Comparison of ENCODE assay signal across 18 mouse cellular contexts in the genomic region with DNA sequence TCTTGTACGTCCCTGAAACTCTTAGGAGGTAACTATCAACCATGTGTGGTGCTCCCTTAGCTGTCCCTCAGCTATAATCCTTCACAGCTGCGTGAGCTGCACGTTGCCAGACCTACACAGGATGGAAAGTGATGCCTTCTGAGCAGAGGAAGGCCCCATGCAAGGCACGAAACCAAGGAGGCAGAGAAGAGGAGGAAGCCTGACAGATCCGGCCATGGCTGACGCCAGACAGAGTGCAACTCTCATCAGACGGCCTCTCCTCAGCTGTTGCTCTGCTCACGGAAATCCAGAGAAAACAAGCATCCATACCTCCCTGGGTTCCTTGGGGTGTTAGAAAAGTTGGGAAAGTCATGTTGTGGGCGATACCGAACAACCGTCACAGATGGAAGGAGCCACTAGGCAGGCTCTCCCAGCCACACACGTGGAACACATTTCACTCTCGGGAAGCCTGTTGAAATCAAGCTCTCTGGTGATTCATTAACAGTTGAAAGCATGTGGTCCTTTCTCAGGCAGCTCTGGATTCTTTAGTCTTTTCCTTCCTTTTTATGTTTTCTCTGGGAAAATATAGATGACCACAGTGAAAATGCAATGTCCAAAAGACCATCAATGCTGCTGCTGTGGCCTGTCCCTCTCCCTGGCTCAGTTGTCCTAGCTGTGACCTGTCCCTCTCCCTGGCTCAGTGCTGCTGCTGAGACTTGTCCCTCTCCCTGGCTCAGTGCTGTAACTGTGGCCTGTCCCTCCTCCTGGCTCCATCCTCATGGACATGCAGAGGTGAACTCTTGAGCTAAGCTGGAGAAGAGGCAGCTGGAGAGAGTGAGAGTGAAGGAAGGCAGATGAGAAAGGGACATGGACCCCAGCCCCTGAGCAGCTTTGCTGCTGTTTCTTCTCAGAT.
DNase-seq lines count a peak whose midpoint lies in the region; ATAC-seq and TF ChIP-seq lines count a peak whose summit lies in the region.
"Had no signal": no experiment of that assay in that cellular context is flagged by ENCODE, and none has a peak within 500 bp of the region (broad histone marks: within the 10 kb centered on the region; RNA-seq: fewer than 3 reads in every experiment).

No protein-coding gene starts in this region.

- no peak overlapping the region for H3K27ac ChIP-seq in kidney, adult 2 months (ENCODE audit: insufficient read depth, low read depth, low read length)
- H3K27ac ChIP-seq in lung, postnatal 0 days (ENCODE audit: low read length) = no peak overlapping the region
- H3K27ac ChIP-seq in embryonic facial prominence, embryonic 13.5 days = peak overlapping the region; percentile 52; the same call in 1 of the 2 replicates
- H3K27ac ChIP-seq in limb, embryonic 14.5 days (replicated peaks; ENCODE audit: low read depth, low read length) = no peak overlapping the region
- H3K27ac ChIP-seq: forebrain, embryonic 13.5 days; intestine, embryonic 15.5 days; liver, embryonic 12.5 days had no signal

- no peak overlapping the region for H3K4me2 ChIP-seq in lung, postnatal 0 days (replicated peaks; ENCODE audit: low read depth, low read length)
- no peak overlapping the region; the same call in 1 of the 2 replicates for H3K4me2 ChIP-seq in embryonic facial prominence, embryonic 13.5 days
- no peak overlapping the region for H3K4me2 ChIP-seq in limb, embryonic 14.5 days (replicated peaks; ENCODE audit: low read depth, low read length, severe bottlenecking)
- H3K4me2 ChIP-seq: forebrain, embryonic 13.5 days; intestine, embryonic 15.5 days; liver, embryonic 12.5 days; midbrain, embryonic 11.5 days had no signal

- ATAC-seq in lung, postnatal 0 days = no peak; the same call in 1 of the 2 replicates
- no peak for ATAC-seq in embryonic facial prominence, embryonic 13.5 days (ENCODE audit: insufficient number of reproducible peaks, insufficient read depth, low FRiP score, low TSS enrichment, low read depth)
- peak; percentile 67 for ATAC-seq in limb, embryonic 14.5 days (ENCODE audit: low FRiP score, low read depth)
- ATAC-seq: forebrain, embryonic 13.5 days; intestine, embryonic 15.5 days; liver, embryonic 12.5 days had no signal

- H3K4me1 ChIP-seq in kidney, adult 2 months (ENCODE audit: control insufficient read depth, insufficient read depth, low read length) = no peaks in the 10 kb centered on the region
- H3K4me1 ChIP-seq in lung, postnatal 0 days (ENCODE audit: insufficient read depth, low read depth, low read length) = no peaks in the 10 kb centered on the region
- peaks cover 23% of the 10 kb centered on the region for H3K4me1 ChIP-seq in embryonic facial prominence, embryonic 13.5 days
- H3K4me1 ChIP-seq in limb, embryonic 14.5 days (ENCODE audit: control insufficient read depth, insufficient read depth, low read length) = peaks cover 10% of the 10 kb centered on the region
- H3K4me1 ChIP-seq: intestine, embryonic 15.5 days; liver, embryonic 12.5 days had no signal

- TF ChIP-seq EP300 in lung, postnatal 0 days (IDR thresholded peaks at IDR 0.05) = no peak

- no peak for TF ChIP-seq CTCF in kidney, adult 2 months (conservative IDR thresholded peaks at IDR 0.05; ENCODE audit: insufficient read depth, insufficient read length, low read depth, low read length)
- no peak for TF ChIP-seq CTCF in lung, postnatal 0 days (IDR thresholded peaks at IDR 0.05)

- 38% methylated on average over 13 of the region's 13 CpGs for whole genome bisulfite sequencing in kidney, adult 2 months
- WGBS in lung, postnatal 0 days = 62% methylated on average over 13 of the region's 13 CpGs
- 43% methylated on average over 13 of the region's 13 CpGs for WGBS in embryonic facial prominence, embryonic 13.5 days
- 35% methylated on average over 13 of the region's 13 CpGs for WGBS in limb, embryonic 14.5 days

- H3K36me3 ChIP-seq in kidney, adult 2 months (ENCODE audit: control insufficient read depth, insufficient read depth, low read length) = no peaks in the 10 kb centered on the region
- no peaks in the 10 kb centered on the region for H3K36me3 ChIP-seq in lung, postnatal 0 days (ENCODE audit: insufficient read depth, low read length)
- no peaks in the 10 kb centered on the region for H3K36me3 ChIP-seq in embryonic facial prominence, embryonic 13.5 days
- no peaks in the 10 kb centered on the region for H3K36me3 ChIP-seq in limb, embryonic 14.5 days (ENCODE audit: control insufficient read depth, insufficient read depth, low read length)
- H3K36me3 ChIP-seq: G1E; intestine, embryonic 15.5 days; liver, embryonic 12.5 days had no signal

- H3K27me3 ChIP-seq in kidney, adult 2 months (replicated peaks; ENCODE audit: control insufficient read depth, insufficient read depth, low read length) = no peaks in the 10 kb centered on the region
- H3K27me3 ChIP-seq in lung, postnatal 0 days (replicated peaks; ENCODE audit: insufficient read depth, low read length) = no peaks in the 10 kb centered on the region
- H3K27me3 ChIP-seq in embryonic facial prominence, embryonic 13.5 days = no peaks in the 10 kb centered on the region
- no peaks in the 10 kb centered on the region for H3K27me3 ChIP-seq in limb, embryonic 14.5 days (ENCODE audit: control insufficient read depth, insufficient read depth, low read length)
- H3K27me3 ChIP-seq: forebrain, embryonic 13.5 days; intestine, embryonic 15.5 days; liver, embryonic 12.5 days had no signal

- peak; percentile 2 for DNase-seq in kidney, adult 2 months
- no peak for DNase-seq in kidney, adult 8-10 months
- DNase-seq in lung, postnatal 0 days (ENCODE audit: low spot score) = peak; percentile 15
- no peak for DNase-seq in lung, postnatal 10 days
- DNase-seq in limb, embryonic 14.5 days (ENCODE audit: low spot score) = peak; percentile 56
- no peak for DNase-seq in urinary bladder, postnatal 36 days (ENCODE audit: low spot score in 2 of 2)
- DNase-seq in adrenal gland, postnatal 14 days = no peak
- DNase-seq: adrenal gland, postnatal 10 days; cerebellum, postnatal 14 days; heart, postnatal 4 days; lung, postnatal 14 days; thymus, adult 2 months had no signal

- H3K9ac ChIP-seq in lung, postnatal 0 days (replicated peaks; ENCODE audit: low read depth) = no peak overlapping the region
- 0 out of 2 replicates have a peak overlapping the region, but pooled peaks have one; percentile 33 for H3K9ac ChIP-seq in embryonic facial prominence, embryonic 13.5 days
- H3K9ac ChIP-seq in limb, embryonic 14.5 days (ENCODE audit: low read depth, low read length, severe bottlenecking) = no peak overlapping the region
- H3K9ac ChIP-seq: forebrain, embryonic 13.5 days; intestine, embryonic 15.5 days; liver, embryonic 12.5 days had no signal

- H3K9me3 ChIP-seq in lung, postnatal 0 days (ENCODE audit: low read length) = no peaks in the 10 kb centered on the region
- no peaks in the 10 kb centered on the region for H3K9me3 ChIP-seq in embryonic facial prominence, embryonic 13.5 days
- no peaks in the 10 kb centered on the region for H3K9me3 ChIP-seq in limb, embryonic 14.5 days (ENCODE audit: control insufficient read depth, low read length)
- H3K9me3 ChIP-seq: forebrain, embryonic 13.5 days; intestine, embryonic 15.5 days; liver, embryonic 12.5 days had no signal

- H3K4me3 ChIP-seq in kidney, adult 2 months (ENCODE audit: insufficient read depth, low read depth, low read length) = no peak overlapping the region
- H3K4me3 ChIP-seq in lung, postnatal 0 days (ENCODE audit: low read depth, low read length) = no peak overlapping the region
- no peak overlapping the region for H3K4me3 ChIP-seq in embryonic facial prominence, embryonic 13.5 days
- no peak overlapping the region for H3K4me3 ChIP-seq in limb, embryonic 14.5 days (replicated peaks; ENCODE audit: low read length)
- H3K4me3 ChIP-seq: forebrain, embryonic 13.5 days; intestine, embryonic 15.5 days; liver, embryonic 12.5 days had no signal

- no peak for TF ChIP-seq POLR2A in kidney, adult 2 months (IDR thresholded peaks at IDR 0.05; ENCODE audit: low read depth, low read length)
- TF ChIP-seq POLR2A in limb, embryonic 14.5 days (IDR thresholded peaks at IDR 0.05; ENCODE audit: borderline replicate concordance, extremely low read depth, insufficient read depth, insufficient read length) = no peak

Comparison
In these comparisons a context has a peak if more than half of its experiments do, and no peak if none do; other contexts are left out.
1. DNase-seq: peak in kidney, adult 2 months (single experiment), lung, postnatal 0 days (single experiment) and limb, embryonic 14.5 days (single experiment); none in kidney, adult 8-10 months (0 of 2), lung, postnatal 10 days (single experiment), urinary bladder, postnatal 36 days (0 of 2) and adrenal gland, postnatal 14 days (single experiment).